Mouse (Mus musculus) gastrocnemius, adult 8-10 months (tissue): ENCODE data around the gene Tbl1xr1. TPM values are rescaled to one million over a fixed set of nuclear protein-coding genes. Genes with fewer than 3 reads are reported as not detected.

Experiments
- DNase-seq, 2 experiments: peaks; one replicate each; pipeline ENCODE4 v3.0.0; 2022; ENCODE audit warnings: low spot score in 2 of 2
- total RNA-seq, 4 experiments: library from RNA; stranded (reverse); gene quantifications; 2 replicates each; pipeline ENCODE4 v1.2.4; 2022

The Tbl1xr1 gene
- total RNA-seq, 4 experiments from 2014 or later: 52.3 to 65.0 (median 60.7) TPM

GRCm38 (mm10) chr3:22089825-22090224, 13.4 kb downstream of the Tbl1xr1 start:
- no peak for DNase-seq

- DNase-seq: no peak
Observed at GRCm38 (mm10) chr3:22090431-22091265, 14.2 kb downstream of the Tbl1xr1 start.

GRCm38 (mm10) chr3:22091266-22091550, 14.8 kb downstream of the Tbl1xr1 start:
- no peak for DNase-seq

DNA sequence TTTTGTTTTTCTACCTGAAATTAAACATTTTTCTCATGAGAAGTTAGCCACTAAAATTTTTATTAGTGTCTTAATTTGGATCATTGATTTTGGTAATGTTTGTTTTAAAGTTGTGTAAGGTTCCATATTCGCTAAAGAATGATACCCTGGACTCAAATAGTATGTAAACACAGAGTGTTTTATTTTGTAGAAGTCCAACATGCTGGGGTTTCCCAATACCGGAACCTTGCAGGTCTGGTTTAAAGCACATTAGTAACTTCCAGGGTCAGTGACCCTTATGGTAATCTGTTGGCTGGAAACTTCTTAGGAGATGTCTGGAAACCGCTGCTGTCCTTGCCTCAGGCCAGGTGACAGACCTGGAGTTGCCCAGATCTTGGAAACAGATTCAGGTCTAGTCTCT, 15.2 kb downstream of the Tbl1xr1 start:
- no peak for DNase-seq

DNA sequence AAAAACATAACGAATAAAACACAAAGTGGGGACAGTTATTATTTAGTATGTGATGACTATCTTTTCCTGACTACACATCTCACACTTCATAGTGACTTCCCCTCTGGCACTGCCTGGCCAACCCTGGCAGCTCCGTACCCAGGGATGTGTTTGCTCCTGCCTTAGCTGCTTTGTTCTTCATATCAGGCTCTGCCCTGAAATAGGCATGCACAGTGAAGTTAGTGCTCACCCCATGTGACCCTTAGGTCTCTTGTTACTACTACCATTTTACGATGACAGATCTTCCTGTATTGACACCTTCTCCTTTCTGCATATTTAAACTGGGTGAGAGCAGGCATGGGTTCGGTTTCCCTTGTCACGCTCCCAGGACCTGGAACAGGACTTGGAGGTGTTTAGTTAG, 16.3 kb downstream of the Tbl1xr1 start:
- DNase-seq: no peak

DNA sequence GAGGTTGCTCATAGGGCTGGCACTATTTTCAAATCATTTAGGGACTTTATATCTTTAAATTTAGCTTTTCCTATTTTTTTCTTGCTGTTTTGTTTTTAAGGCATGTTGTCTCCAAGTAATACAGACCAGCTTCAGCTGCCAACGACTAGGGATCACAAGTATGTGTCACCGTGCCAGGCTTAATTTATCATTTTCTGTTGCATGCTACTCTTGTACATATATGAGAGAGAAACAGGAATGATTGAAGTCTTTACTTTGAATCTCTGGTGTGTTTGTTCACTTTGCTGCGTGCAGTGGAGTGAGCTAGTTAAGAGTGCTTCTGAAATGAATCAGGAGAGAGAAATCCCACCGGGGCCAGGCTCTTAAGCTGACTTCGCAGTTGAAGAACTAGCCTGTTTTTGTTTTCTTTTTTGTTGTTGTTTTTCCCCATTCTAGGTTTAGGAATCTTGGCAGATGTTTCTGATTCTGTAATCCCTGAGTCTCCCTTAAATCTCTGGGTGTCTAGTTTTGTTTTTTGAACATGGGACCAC, 27.6 kb downstream of the Tbl1xr1 start:
- DNase-seq: no peak

GRCm38 (mm10) chr3:22105471-22105870, 29.0 kb downstream of the Tbl1xr1 start:
- no peak for DNase-seq

GRCm38 (mm10) chr3:22108013-22108412, 31.6 kb downstream of the Tbl1xr1 start:
- no peak for DNase-seq

DNA sequence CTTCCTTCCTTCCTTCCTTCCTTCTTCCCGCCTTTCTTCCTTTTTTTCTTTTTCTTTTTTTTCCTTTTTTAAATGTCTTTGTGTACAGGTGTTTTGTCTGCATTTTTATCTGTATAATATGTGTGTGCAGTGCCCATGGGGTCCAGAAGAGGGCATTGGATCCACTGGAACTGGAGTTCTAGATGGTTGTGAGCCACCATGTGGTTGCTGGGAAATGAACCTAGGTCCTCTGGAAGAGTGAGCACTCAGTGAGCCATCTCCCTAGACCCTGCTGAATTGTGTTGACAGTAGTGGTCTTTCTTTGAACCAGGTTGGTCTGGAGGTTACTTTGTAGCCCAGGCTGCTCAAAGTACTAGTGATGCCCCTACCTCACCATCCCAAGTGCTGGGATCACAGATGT, 33.2 kb downstream of the Tbl1xr1 start:
- DNase-seq: no peak

- DNase-seq: no peak
Observed at GRCm38 (mm10) chr3:22113773-22114172, 37.3 kb downstream of the Tbl1xr1 start.

GRCm38 (mm10) chr3:22115221-22115620, 38.8 kb downstream of the Tbl1xr1 start:
- peak; percentile 16 to 38 for DNase-seq

DNA sequence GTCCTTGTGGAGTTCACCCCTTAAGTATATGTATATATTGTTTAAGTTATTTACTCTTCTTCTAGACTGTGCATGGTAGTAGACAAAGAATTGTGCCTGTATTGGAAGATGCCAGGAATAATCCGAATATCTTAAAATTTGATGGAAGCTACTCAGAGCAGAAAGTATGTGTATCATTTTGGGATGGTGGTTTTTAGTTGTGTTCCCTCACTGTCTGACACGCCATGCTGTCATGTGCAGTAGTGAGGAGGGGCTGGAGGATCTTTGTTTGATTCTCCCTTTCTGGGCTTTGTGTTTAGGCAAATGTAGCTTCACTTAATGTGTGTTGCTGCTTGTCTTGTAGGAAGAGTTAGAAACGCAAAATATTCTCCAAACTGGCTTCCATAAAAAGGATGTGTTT, 39.2 kb downstream of the Tbl1xr1 start:
- DNase-seq: no peak

DNA sequence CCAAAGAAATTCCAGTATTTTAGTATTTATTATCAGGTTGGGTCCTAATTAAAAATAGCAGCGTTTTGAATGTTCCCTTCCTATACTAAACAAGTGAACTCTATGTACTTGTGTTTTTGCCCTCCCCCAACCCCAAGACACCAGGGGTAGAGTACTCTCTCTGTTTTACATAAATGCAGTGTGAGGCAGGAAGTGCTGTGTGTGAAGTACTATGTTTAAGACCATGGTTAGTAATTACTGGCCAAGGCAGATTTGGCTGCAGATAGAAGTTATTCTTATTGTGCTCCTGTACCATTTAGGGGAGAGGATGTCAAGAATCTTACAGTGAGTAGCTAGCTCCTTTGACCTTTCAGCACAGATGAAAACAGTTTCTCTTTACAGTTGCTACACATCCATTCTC, 39.7 kb downstream of the Tbl1xr1 start:
- no peak for DNase-seq

- no peak for DNase-seq
Observed at GRCm38 (mm10) chr3:22121741-22122140, 45.3 kb downstream of the Tbl1xr1 start.

DNA sequence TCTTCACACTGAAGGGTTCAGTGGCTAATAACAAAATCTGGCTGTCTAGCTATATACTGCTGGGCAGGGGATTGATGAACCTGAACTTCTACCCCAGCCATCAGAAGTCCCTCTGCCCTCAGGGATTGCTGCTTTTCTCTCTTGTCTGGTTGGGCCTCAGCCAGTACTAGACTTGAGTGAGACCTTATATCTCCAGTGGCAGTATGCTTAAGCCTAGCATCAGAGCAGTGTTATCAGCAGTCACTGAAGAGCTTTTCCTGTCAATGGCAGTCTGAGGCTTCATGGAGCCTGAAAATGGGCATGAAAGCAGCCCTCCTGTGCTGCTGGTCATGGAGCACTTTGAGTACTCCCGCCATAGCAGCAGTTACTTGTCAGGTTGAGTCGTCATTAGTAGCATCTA, 46.7 kb downstream of the Tbl1xr1 start:
- no peak for DNase-seq

GRCm38 (mm10) chr3:22126251-22126826, 49.9 kb downstream of the Tbl1xr1 start:
- DNase-seq: no peak

DNA sequence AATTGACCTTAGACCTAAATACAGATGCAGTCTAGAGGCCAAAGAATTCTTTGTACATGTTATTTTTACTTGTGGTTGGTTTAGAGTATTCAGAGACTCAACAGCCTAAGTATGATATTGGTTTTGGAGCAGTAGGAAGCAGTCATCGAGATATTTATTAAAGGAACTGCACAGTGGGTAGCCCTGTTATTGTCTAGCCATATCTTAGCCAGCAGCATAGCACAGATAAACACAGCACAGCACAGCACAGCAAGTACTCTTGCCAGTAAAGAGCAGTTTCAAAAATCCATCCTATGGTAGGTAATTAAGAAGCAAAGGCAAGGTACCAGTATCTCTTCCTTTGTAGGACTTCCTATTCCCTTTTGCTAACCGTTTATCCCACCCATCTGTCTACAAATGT, 54.8 kb downstream of the Tbl1xr1 start:
- DNase-seq: no peak

DNA sequence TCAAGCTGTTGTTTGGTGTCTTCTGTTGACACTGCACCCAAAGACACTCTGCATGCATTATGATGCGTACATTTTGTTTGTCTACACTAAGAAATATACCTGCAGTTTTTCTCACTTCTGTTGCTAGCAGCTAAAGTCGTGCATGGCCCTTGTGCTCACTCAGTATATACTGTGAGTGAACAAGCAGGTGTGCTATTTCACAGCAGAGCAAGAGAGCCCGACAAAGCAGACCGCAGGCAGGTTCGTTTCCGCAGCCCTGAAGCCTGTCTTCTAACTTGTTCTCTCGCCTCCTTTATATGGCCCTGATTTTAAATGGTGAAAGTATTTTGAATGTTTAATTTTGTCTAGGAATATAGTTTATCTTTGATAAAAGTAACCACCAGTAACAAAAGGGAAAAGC, 57.2 kb downstream of the Tbl1xr1 start:
- no peak for DNase-seq

- DNase-seq: no peak
Observed at GRCm38 (mm10) chr3:22137793-22138579, 61.5 kb downstream of the Tbl1xr1 start.

- no peak for DNase-seq
Observed at GRCm38 (mm10) chr3:22138580-22139099, 62.2 kb downstream of the Tbl1xr1 start.

DNA sequence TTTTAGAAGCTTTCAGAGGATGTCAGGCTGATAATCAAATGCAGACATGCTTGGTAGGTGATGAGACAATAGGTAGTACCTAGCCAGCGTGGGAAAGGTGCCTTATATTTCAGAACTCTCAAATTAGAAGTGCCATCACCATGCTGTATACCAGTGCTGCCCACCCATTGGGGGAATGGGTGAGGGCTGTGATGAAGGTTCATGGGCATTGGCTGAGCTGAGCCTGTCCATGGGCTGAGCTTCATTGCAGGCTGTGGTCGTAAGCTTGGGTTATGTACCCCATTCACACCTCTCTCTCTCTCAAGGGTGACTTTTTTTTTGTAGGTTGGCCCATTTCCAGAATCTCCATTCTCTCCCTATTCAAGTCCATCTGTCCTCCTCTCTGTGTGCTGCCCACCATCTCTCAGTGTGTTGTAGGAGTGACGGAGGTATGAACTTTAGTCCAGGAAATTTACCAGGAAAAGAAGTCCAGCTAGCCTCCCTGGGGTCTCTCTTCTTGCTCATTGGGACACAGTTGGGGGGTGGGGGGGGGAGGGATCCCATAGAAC, 63.7 kb downstream of the Tbl1xr1 start:
- DNase-seq: no peak
